Mouse (Mus musculus): ENCODE measurements around the gene Tepsin.
A peak's percentile ranks its signal among the peaks of the same experiment; 100 is the strongest.

Gene Tepsin

DNA sequence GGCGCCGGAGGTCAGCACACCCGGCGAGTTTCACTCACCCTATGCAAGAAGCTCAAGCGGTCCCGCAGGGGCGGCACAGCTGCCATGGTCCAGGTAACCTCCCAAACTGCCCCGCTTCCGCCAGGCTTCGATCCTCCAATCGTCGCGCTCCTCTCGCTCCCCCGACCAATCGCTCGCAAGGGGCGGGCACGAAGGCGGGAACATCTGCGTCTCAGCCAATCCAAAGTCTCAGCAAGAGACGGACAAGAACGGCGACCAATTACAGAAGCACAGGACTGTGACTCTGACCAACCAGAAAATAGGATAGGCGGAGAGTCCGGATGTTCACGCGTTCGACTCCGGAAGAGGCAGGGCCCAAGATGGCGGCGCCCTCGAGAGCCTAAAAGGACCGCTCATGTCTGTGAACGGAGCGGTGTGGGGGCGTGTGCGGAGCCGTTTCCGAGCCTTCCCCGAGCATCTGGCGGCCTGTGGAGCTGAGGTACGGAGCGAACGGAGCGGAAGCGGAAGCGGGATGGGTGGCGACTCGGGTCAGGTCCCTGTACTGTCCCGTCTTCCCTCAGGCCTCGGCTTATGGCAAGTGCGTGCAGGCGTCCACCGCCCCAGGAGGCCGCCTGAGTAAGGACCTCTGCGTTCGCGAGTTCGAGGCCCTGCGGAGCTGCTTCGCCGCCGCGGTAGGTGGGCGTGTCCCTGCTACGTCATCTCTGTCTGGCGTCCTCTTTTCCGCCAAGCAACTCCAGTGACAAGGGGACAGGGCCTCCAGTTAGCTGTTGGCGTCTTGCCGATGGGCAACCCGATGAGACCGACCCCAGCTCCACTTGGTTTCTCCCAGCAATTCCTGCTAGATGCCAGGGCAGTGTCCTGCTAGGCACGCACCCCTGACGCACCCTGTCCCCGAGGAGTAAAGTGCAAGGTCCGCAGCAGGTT is at the start of gene Tepsin, which contains the start of gene Ndufaf8:
TSS of gene Tepsin (minus strand) at position 144 of the 924 bp plus-strand sequence.
TSS of gene Ndufaf8 (plus strand) at position 341 of the 924 bp plus-strand sequence.
- peak; percentile 96 for DNase-seq (ENCODE audit: low read depth, low spot score)

DNA sequence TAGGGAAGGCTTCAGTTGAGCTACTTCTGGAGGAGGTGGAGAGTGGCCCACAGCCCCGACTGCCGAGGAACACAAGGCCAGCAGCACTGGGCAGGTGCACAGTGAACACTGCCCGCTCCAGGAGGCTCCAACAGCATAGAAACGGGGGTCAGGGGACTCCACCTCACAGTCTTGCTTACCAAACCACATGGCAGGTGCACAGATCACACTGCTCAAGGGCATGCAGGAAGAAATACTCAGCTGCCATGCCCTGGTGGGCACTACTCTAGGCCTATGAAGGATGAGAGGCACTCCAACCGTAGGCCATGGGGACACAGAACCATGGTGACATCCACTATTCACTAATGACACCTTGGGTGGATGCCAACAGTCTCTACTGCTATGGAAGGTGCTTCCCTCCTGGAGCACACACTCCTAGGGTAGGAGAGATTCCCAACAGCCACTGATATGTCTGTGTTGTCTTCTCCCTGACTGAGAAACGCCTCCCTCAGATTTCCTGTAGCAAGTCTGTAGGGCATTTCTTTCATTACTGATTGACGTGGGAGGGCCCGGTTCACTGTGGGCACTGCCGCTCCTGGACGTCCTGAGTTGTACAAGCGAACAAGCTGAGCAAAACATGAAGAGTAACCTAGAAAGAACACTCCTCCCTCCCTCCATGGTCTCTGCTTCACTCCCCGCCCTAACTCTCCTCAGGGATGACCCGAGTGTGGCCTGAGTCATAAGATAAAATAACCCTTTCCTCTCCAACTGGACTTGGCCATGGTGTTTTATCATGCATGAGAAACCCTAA is 45.4 kb upstream of the Tepsin start:
- DNase-seq (ENCODE audit: low read depth, low spot score) = no peak

- no peak for DNase-seq (ENCODE audit: low read depth, low spot score)
Observed at GRCm38 (mm10) chr11:120142601-120143051, 44.1 kb upstream of the Tepsin start.

GRCm38 (mm10) chr11:120140255-120140654 is 41.7 kb upstream of the Tepsin start:
- no peak for DNase-seq (ENCODE audit: low read depth, low spot score)

DNA sequence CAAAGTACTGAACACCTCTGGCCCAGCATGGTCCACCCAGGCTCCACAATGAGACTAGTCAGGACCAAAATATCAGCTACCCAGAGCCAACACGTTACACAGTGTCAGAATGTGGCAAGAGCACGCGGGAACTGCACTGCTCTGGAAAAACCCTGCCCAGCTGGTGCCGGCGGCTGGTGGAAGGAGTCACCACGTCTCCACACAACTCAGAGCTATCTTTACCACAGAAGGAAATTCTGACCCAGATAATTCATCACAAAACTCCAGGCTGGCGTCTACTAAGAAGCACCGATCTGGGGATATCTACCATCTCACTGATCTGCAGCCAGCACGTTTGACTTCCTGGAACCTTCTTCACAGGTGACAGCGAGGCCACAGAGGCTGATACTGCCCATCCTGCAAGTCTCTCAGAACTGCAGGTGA is 40.8 kb upstream of the Tepsin start:
- no peak for DNase-seq (ENCODE audit: low read depth, low spot score)

GRCm38 (mm10) chr11:120137625-120138004 is 39.1 kb upstream of the Tepsin start:
- DNase-seq (ENCODE audit: low read depth, low spot score) = no peak

- no peak for DNase-seq (ENCODE audit: low read depth, low spot score)
Observed at GRCm38 (mm10) chr11:120136796-120137624, 38.5 kb upstream of the Tepsin start.

DNA sequence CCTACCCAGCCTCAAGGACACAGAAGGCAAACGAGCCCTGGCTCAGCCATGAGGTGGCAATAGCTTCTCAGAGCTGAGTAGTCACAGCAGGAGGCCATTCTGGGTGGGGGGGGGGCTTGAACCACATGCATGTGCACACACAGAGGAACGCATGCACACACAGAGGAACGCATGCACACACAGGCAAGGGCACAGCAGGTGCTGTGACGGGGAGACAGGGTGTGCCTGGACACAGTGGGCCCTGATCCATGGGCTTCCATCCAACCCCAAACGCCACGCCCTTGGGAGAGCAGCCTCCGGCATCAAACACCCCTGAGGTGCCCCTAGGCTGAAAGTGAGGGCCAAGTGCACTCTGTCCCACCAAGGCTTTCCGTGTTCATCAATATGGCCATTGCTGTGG is 37.7 kb upstream of the Tepsin start:
- DNase-seq (ENCODE audit: low read depth, low spot score) = no peak

GRCm38 (mm10) chr11:120134847-120135530 is 36.5 kb upstream of the Tepsin start:
- no peak for DNase-seq (ENCODE audit: low read depth, low spot score)

GRCm38 (mm10) chr11:120134148-120134547 is 35.6 kb upstream of the Tepsin start:
- no peak for DNase-seq (ENCODE audit: low read depth, low spot score)

DNA sequence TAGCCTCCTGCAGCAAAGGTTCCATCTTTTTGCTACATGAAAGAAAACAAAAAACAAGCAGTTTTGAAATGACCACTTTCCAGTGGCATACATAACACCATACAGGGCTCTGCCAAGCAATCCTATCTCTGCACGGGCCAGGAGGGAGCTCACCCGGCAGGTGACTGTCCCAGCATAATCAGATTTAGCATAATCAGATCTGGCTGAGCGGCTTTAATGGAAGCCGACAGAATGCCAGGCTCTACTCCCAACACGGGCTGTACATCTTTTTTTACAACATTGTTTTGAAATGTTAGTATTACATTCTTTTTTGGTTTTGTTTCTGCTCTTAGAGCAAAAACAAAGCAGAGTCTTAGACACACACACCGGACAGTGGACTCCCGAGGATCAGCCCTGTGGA is 30.8 kb upstream of the Tepsin start:
- DNase-seq (ENCODE audit: low read depth, low spot score) = no peak

- DNase-seq (ENCODE audit: low read depth, low spot score) = no peak
Observed at GRCm38 (mm10) chr11:120126845-120127244, 28.3 kb upstream of the Tepsin start.

DNA sequence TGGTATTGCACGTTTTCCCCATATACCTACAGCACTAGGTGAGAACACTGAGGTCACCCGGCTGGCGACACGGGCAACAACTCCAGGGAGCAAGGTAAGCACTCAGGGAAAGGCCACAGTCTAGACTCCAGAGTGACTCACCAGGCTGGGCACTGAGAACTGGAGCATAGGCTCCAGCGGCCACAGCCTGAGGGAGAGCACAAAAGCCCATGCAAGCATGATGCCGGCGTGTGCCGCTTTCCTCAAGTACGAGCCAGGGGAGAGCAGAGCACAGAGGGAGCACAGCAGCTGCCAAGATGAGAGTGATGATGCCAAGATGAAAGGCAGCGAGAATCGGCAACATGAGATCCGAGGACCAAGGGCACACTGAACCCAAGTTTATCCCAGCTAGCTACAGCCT is 23.6 kb upstream of the Tepsin start:
- DNase-seq (ENCODE audit: low read depth, low spot score) = no peak

- no peak for DNase-seq (ENCODE audit: low read depth, low spot score)
Observed at GRCm38 (mm10) chr11:120120642-120121420, 22.3 kb upstream of the Tepsin start.

DNA sequence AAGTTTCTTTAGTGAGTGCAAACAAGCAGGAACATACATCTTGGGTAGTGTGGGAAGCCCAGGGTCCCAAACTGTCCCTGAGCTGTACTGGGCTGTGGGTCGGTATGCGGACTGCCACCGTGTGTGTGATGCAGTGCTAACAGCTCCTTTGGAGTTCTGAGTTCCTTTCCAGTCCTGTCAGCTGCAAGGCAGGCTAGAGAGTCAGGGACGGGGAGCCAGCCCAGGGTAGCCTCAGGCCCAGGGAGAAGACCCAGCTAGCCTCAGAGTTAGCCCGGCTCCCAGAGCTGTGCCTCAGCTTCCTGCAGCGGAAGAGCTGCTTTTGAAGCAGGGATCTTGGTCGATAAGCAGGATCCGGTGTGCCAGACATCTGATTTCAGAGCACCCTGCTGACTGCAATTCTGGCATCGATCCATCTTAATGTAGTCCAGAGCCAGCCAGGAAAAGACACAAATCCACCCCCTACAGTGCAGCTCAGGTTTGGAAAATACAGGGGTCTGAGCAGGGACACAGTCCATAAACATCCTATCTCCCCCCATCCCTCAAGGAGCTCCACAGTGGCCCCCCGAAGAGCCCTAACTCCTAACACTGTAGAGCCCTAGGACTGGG is 21.5 kb upstream of the Tepsin start:
- no peak for DNase-seq (ENCODE audit: low read depth, low spot score)

GRCm38 (mm10) chr11:120119108-120119507 is 20.6 kb upstream of the Tepsin start:
- DNase-seq (ENCODE audit: low read depth, low spot score) = no peak

- DNase-seq (ENCODE audit: low read depth, low spot score) = no peak
Observed at GRCm38 (mm10) chr11:120117626-120118025, 19.1 kb upstream of the Tepsin start.

DNA sequence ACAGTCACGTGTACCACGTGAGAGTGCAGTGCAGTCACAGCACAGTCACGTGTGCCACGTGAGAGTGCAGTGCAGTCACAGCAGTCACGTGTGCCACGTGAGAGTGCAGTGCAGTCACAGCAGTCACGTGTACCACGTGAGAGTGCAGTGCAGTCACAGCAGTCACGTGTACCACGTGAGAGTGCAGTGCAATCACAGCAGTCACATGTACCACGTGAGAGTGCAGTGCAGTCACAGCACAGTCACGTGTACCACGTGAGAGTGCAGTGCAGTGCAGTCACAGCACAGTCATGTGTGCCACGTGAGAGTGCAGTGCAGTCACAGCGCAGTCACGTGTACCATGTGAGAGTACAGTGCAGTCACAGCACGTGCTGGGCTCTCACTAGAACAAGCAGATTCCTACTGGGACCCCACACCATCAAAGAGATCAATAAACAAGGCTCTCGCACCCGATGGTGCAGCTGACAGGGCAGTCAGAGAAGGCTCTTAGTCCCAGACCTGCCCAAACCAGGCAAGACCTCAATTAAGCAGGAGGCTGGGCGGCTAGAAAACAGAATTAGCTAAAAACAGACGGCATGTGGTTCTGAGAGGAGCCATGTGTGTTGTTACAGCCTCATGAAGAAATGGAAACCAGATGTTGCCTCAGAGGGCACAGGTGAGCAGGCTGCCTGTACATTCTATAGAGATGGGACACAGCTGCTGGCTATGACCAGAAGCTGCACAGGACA is 16.1 kb upstream of the Tepsin start:
- no peak for DNase-seq (ENCODE audit: low read depth, low spot score)

- DNase-seq (ENCODE audit: low read depth, low spot score) = no peak
Observed at GRCm38 (mm10) chr11:120112136-120112535, 13.6 kb upstream of the Tepsin start.

All from brain, embryonic 18.5 days (tissue).